Mouse (Mus musculus) embryonic facial prominence, embryonic 10.5 days (tissue): Measurements from ENCODE around the gene Cd8a. TPM values are rescaled to one million over a fixed set of nuclear protein-coding genes. Genes with fewer than 3 reads are reported as not detected.
"Not testable (repeated sequence)": the region's sequence is repeated elsewhere in the genome, so short reads cannot be mapped to it uniquely, and the experiment has no call there.

Experiments
- DNase-seq: peaks from one replicate; pipeline ENCODE4 v3.0.0-alpha.2; 2017; ENCODE audit warnings: low spot score
- H3K27ac ChIP-seq: fragments of 300-500 bp; sonication (generic); replicated peaks from 2 replicates; pipeline ENCODE4 v1.5.1; 2016; ENCODE audit warnings: mild to moderate bottlenecking
- H3K27me3 ChIP-seq: fragments of 300-500 bp; sonication (generic); replicated peaks from 2 replicates; pipeline ENCODE4 v1.6.1; 2016; ENCODE audit warnings: low read depth, mild to moderate bottlenecking; ENCODE audit not compliant: poor library complexity, severe bottlenecking
- H3K36me3 ChIP-seq: fragments of 300-500 bp; sonication (generic); replicated peaks from 2 replicates; pipeline ENCODE4 v1.6.1; 2016; ENCODE audit warnings: mild to moderate bottlenecking, moderate library complexity
- H3K4me1 ChIP-seq: fragments of 300-500 bp; sonication (generic); 2 replicates; pipeline ENCODE4 v1.6.1; 2016
- H3K4me3 ChIP-seq: fragments of 300-500 bp; sonication (generic); 2 replicates; pipeline ENCODE4 v1.5.1; 2016; ENCODE audit warnings: mild to moderate bottlenecking, moderate library complexity
- H3K9me3 ChIP-seq: fragments of 300-500 bp; sonication (generic); 2 replicates; pipeline ENCODE4 v1.6.1; 2016; ENCODE audit warnings: mild to moderate bottlenecking
- WGBS: fragments of 180-500 bp; shearing (Covaris S2); methylation state at CpG from one replicate; pipeline ENCODE4 v1.1.7; 2016; 5-methylcytosine and 5-hydroxymethylcytosine counted together
- polyA plus RNA-seq: library from polyadenylated mRNA; unstranded; fragments of >200 nt; fragmentation: Nextera tagmentation; extraction: Ambion mirVana; gene quantifications from 2 replicates; pipeline ENCODE4 v1.2.1, GENCODE M21; 2016

Cd8a gene
- polyA plus RNA-seq = not detected in 2 replicates

GRCm38 (mm10) chr6:71373249-71373775 lies at the start of gene Cd8a:
TSS of gene Cd8a (plus strand) at chr6:71373427.
- Histone ChIP-seq H3K4me1 (no peaks in the 10 kb centered on the region), H3K4me3 (no peak within 1 kb of the TSS), H3K27me3 (no peaks in the 10 kb centered on the region), H3K36me3 (no peaks in the 10 kb centered on the region), H3K9me3 (0 out of 2 replicates have a peak, but pooled peaks cover 3% of the 10 kb centered on the region), H3K27ac (no peak within 1 kb of the TSS)
- WGBS = 82% methylated on average over 14 of the region's 14 CpGs
- DNase-seq = no peak

- Histone ChIP-seq H3K27me3 (no peaks in the 10 kb centered on the region), H3K9me3 (no peaks in the 10 kb centered on the region), H3K27ac (no peak overlapping the region), H3K4me1 (no peaks in the 10 kb centered on the region), H3K36me3 (no peaks in the 10 kb centered on the region), H3K4me3 (no peak overlapping the region)
- 88% methylated on average over 9 of the region's 9 CpGs for WGBS
- no peak for DNase-seq
These were observed 48.4 kb upstream of the Cd8a start for GRCm38 (mm10) chr6:71324816-71325215.

- Histone ChIP-seq H3K27me3 (no peaks in the 10 kb centered on the region), H3K9me3 (no peaks in the 10 kb centered on the region), H3K4me1 (no peaks in the 10 kb centered on the region), H3K36me3 (no peaks in the 10 kb centered on the region), H3K27ac (no peak overlapping the region), H3K4me3 (no peak overlapping the region)
- whole genome bisulfite sequencing = 85% methylated on average over 6 of the region's 6 CpGs
- no peak for DNase-seq
These were observed 43.3 kb upstream of the Cd8a start for GRCm38 (mm10) chr6:71329881-71330280.

GRCm38 (mm10) chr6:71330486-71330885 lies 42.7 kb upstream of the Cd8a start:
- no peak for DNase-seq
- H3K27ac ChIP-seq = no peak overlapping the region
- no peaks in the 10 kb centered on the region for H3K9me3 ChIP-seq
- 82% methylated on average over 7 of the region's 7 CpGs for WGBS
- no peaks in the 10 kb centered on the region for H3K36me3 ChIP-seq
- H3K4me1 ChIP-seq = no peaks in the 10 kb centered on the region
- H3K4me3 ChIP-seq = no peak overlapping the region
- no peaks in the 10 kb centered on the region for H3K27me3 ChIP-seq

GRCm38 (mm10) chr6:71331491-71331890 lies 41.7 kb upstream of the Cd8a start:
- not testable (repeated sequence) for H3K27me3 ChIP-seq, H3K27ac ChIP-seq, H3K4me3 ChIP-seq, H3K36me3 ChIP-seq, DNase-seq, H3K4me1 ChIP-seq, H3K9me3 ChIP-seq
- 94% methylated on average over 3 of the region's 4 CpGs for WGBS

GRCm38 (mm10) chr6:71332236-71332965 lies 40.8 kb upstream of the Cd8a start:
- Histone ChIP-seq H3K4me3 (no peak overlapping the region), H3K9me3 (no peaks in the 10 kb centered on the region), H3K36me3 (no peaks in the 10 kb centered on the region), H3K27me3 (no peaks in the 10 kb centered on the region), H3K4me1 (no peaks in the 10 kb centered on the region), H3K27ac (no peak overlapping the region)
- no peak for DNase-seq
- WGBS = 86% methylated on average over 11 of the region's 11 CpGs

GRCm38 (mm10) chr6:71333031-71333430 lies 40.2 kb upstream of the Cd8a start:
- H3K4me3 ChIP-seq = no peak overlapping the region
- no peak overlapping the region for H3K27ac ChIP-seq
- WGBS = 82% methylated on average over 3 of the region's 3 CpGs
- no peak for DNase-seq
- no peaks in the 10 kb centered on the region for H3K36me3 ChIP-seq
- H3K4me1 ChIP-seq = no peaks in the 10 kb centered on the region
- H3K9me3 ChIP-seq = no peaks in the 10 kb centered on the region
- no peaks in the 10 kb centered on the region for H3K27me3 ChIP-seq

GRCm38 (mm10) chr6:71333578-71334273 lies 39.5 kb upstream of the Cd8a start:
- Histone ChIP-seq H3K27me3 (no peaks in the 10 kb centered on the region), H3K4me3 (no peak overlapping the region), H3K36me3 (no peaks in the 10 kb centered on the region), H3K9me3 (no peaks in the 10 kb centered on the region), H3K27ac (no peak overlapping the region), H3K4me1 (no peaks in the 10 kb centered on the region)
- DNase-seq = no peak
- 90% methylated on average over 11 of the region's 11 CpGs for WGBS

GRCm38 (mm10) chr6:71337666-71338065 lies 35.6 kb upstream of the Cd8a start:
- WGBS = 97% methylated on average over 8 of the region's 8 CpGs
- Histone ChIP-seq H3K4me1 (no peaks in the 10 kb centered on the region), H3K27ac (no peak overlapping the region), H3K9me3 (no peaks in the 10 kb centered on the region), H3K36me3 (no peaks in the 10 kb centered on the region), H3K27me3 (no peaks in the 10 kb centered on the region), H3K4me3 (no peak overlapping the region)
- DNase-seq = no peak

GRCm38 (mm10) chr6:71338941-71339340 lies 34.3 kb upstream of the Cd8a start:
- Histone ChIP-seq H3K4me1 (no peaks in the 10 kb centered on the region), H3K27ac (no peak overlapping the region), H3K4me3 (no peak overlapping the region), H3K9me3 (no peaks in the 10 kb centered on the region), H3K27me3 (no peaks in the 10 kb centered on the region), H3K36me3 (no peaks in the 10 kb centered on the region)
- DNase-seq = no peak
- 85% methylated on average over 3 of the region's 3 CpGs for WGBS

GRCm38 (mm10) chr6:71339351-71339750 lies 33.9 kb upstream of the Cd8a start:
- 77% methylated on average over 4 of the region's 4 CpGs for WGBS
- no peaks in the 10 kb centered on the region for H3K36me3 ChIP-seq
- H3K27ac ChIP-seq = no peak overlapping the region
- no peak for DNase-seq
- H3K4me3 ChIP-seq = no peak overlapping the region
- no peaks in the 10 kb centered on the region for H3K4me1 ChIP-seq
- no peaks in the 10 kb centered on the region for H3K27me3 ChIP-seq
- H3K9me3 ChIP-seq = no peaks in the 10 kb centered on the region

- H3K27ac ChIP-seq = no peak overlapping the region
- no peaks in the 10 kb centered on the region for H3K9me3 ChIP-seq
- H3K4me1 ChIP-seq = no peaks in the 10 kb centered on the region
- no peaks in the 10 kb centered on the region for H3K27me3 ChIP-seq
- H3K4me3 ChIP-seq = no peak overlapping the region
- DNase-seq = no peak
- 92% methylated on average over 9 of the region's 9 CpGs for WGBS
- no peaks in the 10 kb centered on the region for H3K36me3 ChIP-seq
These were observed 32.0 kb upstream of the Cd8a start for GRCm38 (mm10) chr6:71341179-71341578.

GRCm38 (mm10) chr6:71348006-71348405 lies 25.2 kb upstream of the Cd8a start:
- Histone ChIP-seq H3K36me3 (no peaks in the 10 kb centered on the region), H3K27me3 (no peaks in the 10 kb centered on the region), H3K27ac (no peak overlapping the region), H3K4me1 (no peaks in the 10 kb centered on the region), H3K4me3 (no peak overlapping the region), H3K9me3 (peaks cover 8% of the 10 kb centered on the region)
- DNase-seq = no peak
- 95% methylated on average over 9 of the region's 9 CpGs for WGBS
